Mouse (Mus musculus) limb, embryonic 11.5 days (tissue): ENCODE results near the gene Mcm6. TPM values are rescaled to one million over a fixed set of nuclear protein-coding genes. Genes with fewer than 3 reads are reported as not detected.

Source experiments
- ATAC-seq: fragments of 200-750 bp; cut with Nextera tagmentation; 2 replicates; pipeline ENCODE4 v1.8.0; 2017; ENCODE audit warnings: low read depth; ENCODE audit not compliant: insufficient number of reproducible peaks, low FRiP score, low TSS enrichment
- DNase-seq: peaks from one replicate; pipeline ENCODE4 v3.0.0-alpha.2; 2015; ENCODE audit warnings: low spot score
- H3K27ac ChIP-seq: fragments of 300-500 bp; sonication (generic); replicated peaks from 2 replicates; pipeline ENCODE4 v1.5.1; 2014; ENCODE audit warnings: low read depth, mild to moderate bottlenecking, low read length
- H3K27me3 ChIP-seq: fragments of 300-500 bp; sonication (generic); 2 replicates; pipeline ENCODE4 v1.6.1; 2014; ENCODE audit warnings: mild to moderate bottlenecking, low read length, mixed read lengths; ENCODE audit not compliant: control insufficient read depth, insufficient read depth
- H3K36me3 ChIP-seq: fragments of 300-500 bp; sonication (generic); 2 replicates; pipeline ENCODE4 v1.6.1; 2014; ENCODE audit warnings: mild to moderate bottlenecking, low read length, moderate library complexity, mixed read lengths; ENCODE audit not compliant: control insufficient read depth, insufficient read depth
- H3K4me1 ChIP-seq: fragments of 300-500 bp; sonication (generic); 2 replicates; pipeline ENCODE4 v1.6.1; 2014; ENCODE audit warnings: low read length, mixed read lengths; ENCODE audit not compliant: control insufficient read depth, insufficient read depth
- H3K4me2 ChIP-seq: fragments of 300-500 bp; sonication (generic); 2 replicates; pipeline ENCODE4 v1.6.1; 2014; ENCODE audit warnings: low read depth, mild to moderate bottlenecking, moderate library complexity; ENCODE audit not compliant: severe bottlenecking
- H3K4me3 ChIP-seq: fragments of 300-500 bp; sonication (generic); 2 replicates; pipeline ENCODE4 v1.5.1; 2014; ENCODE audit warnings: low read depth, low read length
- H3K9ac ChIP-seq: fragments of 300-500 bp; sonication (generic); 2 replicates; pipeline ENCODE4 v1.6.1; 2014; ENCODE audit warnings: mild to moderate bottlenecking, low read length
- H3K9me3 ChIP-seq: fragments of 300-500 bp; sonication (generic); 2 replicates; pipeline ENCODE4 v1.6.1; 2016; ENCODE audit warnings: low read length; ENCODE audit not compliant: control insufficient read depth
- WGBS: fragments of 180-500 bp; shearing (Covaris S2); extraction: QIAGEN DNeasy Blood & Tissue Kit; methylation state at CpG from one replicate; pipeline ENCODE4 v1.1.7; 2014; 5-methylcytosine and 5-hydroxymethylcytosine counted together
- polyA plus RNA-seq: library from polyadenylated mRNA; unstranded; fragments of >200 nt; fragmentation: Nextera tagmentation; extraction: Ambion mirVana; gene quantifications from 2 replicates; pipeline ENCODE4 v1.2.1, GENCODE M21; 2014

Mcm6 gene
- 333 and 336 TPM in 2 replicates for polyA plus RNA-seq

GRCm38 (mm10) chr1:128359554-128360376 is at the start of gene Mcm6:
TSS of gene Mcm6 (minus strand) at chr1:128359664.
- DNase-seq, result peak; percentile 96
- ATAC-seq, result peak; percentile 99
- Histone ChIP-seq H3K9me3 (no peaks in the 10 kb centered on the region), H3K27ac (peak within 1 kb of the TSS; percentile 87), H3K4me1 (0 out of 2 replicates have a peak, but pooled peaks cover 3% of the 10 kb centered on the region), H3K9ac (peak within 1 kb of the TSS; percentile 90), H3K27me3 (no peaks in the 10 kb centered on the region), H3K4me2 (peak within 1 kb of the TSS; percentile 62), H3K36me3 (peaks cover 3% of the 10 kb centered on the region; the same call in 1 of the 2 replicates), H3K4me3 (peak within 1 kb of the TSS; percentile 90)
- WGBS, result 2% methylated on average over 38 of the region's 38 CpGs

GRCm38 (mm10) chr1:128406846-128407245 is 47.4 kb upstream of the Mcm6 start:
- WGBS, result 88% methylated on average over 1 of the region's 1 CpGs
- H3K36me3 ChIP-seq, result no peaks in the 10 kb centered on the region
- no peak for DNase-seq
- H3K4me2 ChIP-seq, result no peak overlapping the region
- no peaks in the 10 kb centered on the region for H3K9me3 ChIP-seq
- H3K27ac ChIP-seq, result no peak overlapping the region
- ATAC-seq, result no peak
- H3K9ac ChIP-seq, result no peak overlapping the region
- no peaks in the 10 kb centered on the region for H3K4me1 ChIP-seq
- no peaks in the 10 kb centered on the region for H3K27me3 ChIP-seq
- no peak overlapping the region for H3K4me3 ChIP-seq

DNA sequence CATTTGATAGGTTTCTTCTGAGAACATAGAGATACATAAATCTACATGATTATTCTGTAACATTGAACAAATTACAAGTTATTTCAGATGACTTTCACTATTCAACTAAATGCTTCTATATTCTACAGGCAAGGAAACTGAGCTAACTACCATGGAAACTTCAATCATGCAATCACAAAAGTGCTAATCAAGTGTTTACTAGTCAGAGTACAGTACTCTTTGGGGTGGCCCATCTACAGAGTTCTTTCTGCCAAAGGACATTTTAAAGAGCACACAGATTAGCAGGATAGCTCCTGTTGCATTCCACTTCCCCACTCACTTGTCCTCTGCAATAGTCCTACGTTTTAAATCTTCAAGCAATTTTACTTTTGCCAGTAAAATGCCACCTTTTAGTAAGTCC is 46.2 kb upstream of the Mcm6 start:
- H3K36me3 ChIP-seq, result no peaks in the 10 kb centered on the region
- no peak overlapping the region for H3K27ac ChIP-seq
- H3K9ac ChIP-seq, result no peak overlapping the region
- H3K9me3 ChIP-seq, result no peaks in the 10 kb centered on the region
- 78% methylated on average over 1 of the region's 1 CpGs for WGBS
- ATAC-seq, result no peak
- H3K4me2 ChIP-seq, result no peak overlapping the region
- DNase-seq, result no peak
- H3K4me1 ChIP-seq, result no peaks in the 10 kb centered on the region
- H3K27me3 ChIP-seq, result no peaks in the 10 kb centered on the region
- no peak overlapping the region for H3K4me3 ChIP-seq

- Histone ChIP-seq H3K4me3 (no peak overlapping the region), H3K9me3 (no peaks in the 10 kb centered on the region), H3K4me2 (no peak overlapping the region), H3K36me3 (no peaks in the 10 kb centered on the region), H3K27me3 (no peaks in the 10 kb centered on the region), H3K4me1 (no peaks in the 10 kb centered on the region), H3K27ac (no peak overlapping the region), H3K9ac (no peak overlapping the region)
- DNase-seq (no peak), ATAC-seq (no peak)
- 90% methylated on average over 2 of the region's 2 CpGs for WGBS
Measured at GRCm38 (mm10) chr1:128405041-128405481, 45.6 kb upstream of the Mcm6 start.

DNA sequence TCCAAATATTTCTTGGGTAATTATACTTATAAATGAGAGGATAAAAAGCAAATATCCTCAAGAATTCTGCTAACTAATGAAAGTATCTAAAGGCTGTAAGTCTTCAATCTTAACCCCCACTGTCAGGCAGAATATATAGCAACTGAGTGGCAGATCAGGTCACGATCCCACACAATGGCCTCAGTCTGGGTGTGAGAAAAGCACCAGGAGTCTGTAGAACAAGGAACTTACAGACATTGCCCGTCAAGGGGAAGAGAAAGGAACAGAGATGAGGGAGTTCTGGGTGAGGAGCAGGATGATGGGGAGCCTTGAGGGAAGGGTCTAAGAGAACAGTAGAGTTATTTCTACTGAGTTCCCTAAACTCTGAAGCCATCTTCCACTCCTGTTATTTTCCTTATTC is 41.5 kb upstream of the Mcm6 start:
- Histone ChIP-seq H3K4me1 (no peaks in the 10 kb centered on the region), H3K27me3 (no peaks in the 10 kb centered on the region), H3K27ac (no peak overlapping the region), H3K36me3 (peaks cover 3% of the 10 kb centered on the region; the same call in 1 of the 2 replicates), H3K4me2 (no peak overlapping the region), H3K9me3 (no peaks in the 10 kb centered on the region), H3K9ac (no peak overlapping the region), H3K4me3 (no peak overlapping the region)
- no peak for ATAC-seq
- WGBS, result 62% methylated on average over 2 of the region's 2 CpGs
- no peak for DNase-seq

DNA sequence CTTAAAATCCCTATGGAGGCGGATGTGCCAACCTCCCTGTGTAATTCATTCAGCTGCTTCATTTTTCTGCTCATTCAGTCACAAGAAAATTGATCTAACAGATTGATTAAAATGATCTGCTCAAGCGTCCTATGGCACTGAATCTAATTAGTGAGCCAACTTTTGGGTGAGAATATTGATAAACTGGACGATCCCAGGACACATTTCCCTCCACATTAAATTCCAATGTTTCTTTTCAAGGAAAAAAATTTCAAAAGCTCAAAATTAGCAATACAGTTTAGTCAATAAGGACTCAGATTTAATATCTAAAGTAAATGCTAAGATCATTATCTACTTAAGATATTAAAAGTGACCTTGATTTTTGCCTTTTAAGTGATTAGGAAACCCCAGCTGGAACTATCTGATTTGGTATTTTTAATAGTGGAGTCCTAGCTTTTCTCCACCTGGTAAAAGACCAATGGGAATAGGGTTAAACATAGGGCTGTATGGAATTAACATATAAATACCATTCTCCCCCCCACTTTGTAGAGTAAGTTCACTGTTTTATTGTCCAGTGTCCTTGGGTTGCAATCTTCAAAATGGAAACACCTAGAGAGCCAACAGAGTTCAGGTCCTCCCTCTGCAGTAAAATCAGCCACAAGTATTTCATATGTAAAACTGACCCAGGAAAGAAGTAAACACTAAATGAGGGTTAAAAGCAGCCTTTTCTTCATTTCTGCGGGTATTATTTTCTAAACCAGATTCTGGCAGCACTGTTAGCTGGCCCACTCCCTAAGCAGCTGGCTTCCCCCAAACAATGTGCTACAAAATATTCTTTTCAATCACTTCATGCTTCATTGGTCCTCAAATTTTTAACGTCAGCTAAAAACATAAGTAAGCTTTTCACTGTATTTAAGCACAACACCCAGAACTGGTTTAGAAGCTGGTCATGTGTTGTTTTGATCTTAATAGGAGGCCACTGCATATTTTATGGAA is 40.8 kb upstream of the Mcm6 start:
- H3K4me3 ChIP-seq, result no peak overlapping the region
- H3K9me3 ChIP-seq, result no peaks in the 10 kb centered on the region
- no peak for ATAC-seq
- no peak overlapping the region for H3K4me2 ChIP-seq
- DNase-seq, result no peak
- H3K27ac ChIP-seq, result no peak overlapping the region
- no peaks in the 10 kb centered on the region for H3K4me1 ChIP-seq
- peaks cover 3% of the 10 kb centered on the region; the same call in 1 of the 2 replicates for H3K36me3 ChIP-seq
- H3K27me3 ChIP-seq, result no peaks in the 10 kb centered on the region
- 82% methylated on average over 5 of the region's 5 CpGs for WGBS
- no peak overlapping the region for H3K9ac ChIP-seq

DNA sequence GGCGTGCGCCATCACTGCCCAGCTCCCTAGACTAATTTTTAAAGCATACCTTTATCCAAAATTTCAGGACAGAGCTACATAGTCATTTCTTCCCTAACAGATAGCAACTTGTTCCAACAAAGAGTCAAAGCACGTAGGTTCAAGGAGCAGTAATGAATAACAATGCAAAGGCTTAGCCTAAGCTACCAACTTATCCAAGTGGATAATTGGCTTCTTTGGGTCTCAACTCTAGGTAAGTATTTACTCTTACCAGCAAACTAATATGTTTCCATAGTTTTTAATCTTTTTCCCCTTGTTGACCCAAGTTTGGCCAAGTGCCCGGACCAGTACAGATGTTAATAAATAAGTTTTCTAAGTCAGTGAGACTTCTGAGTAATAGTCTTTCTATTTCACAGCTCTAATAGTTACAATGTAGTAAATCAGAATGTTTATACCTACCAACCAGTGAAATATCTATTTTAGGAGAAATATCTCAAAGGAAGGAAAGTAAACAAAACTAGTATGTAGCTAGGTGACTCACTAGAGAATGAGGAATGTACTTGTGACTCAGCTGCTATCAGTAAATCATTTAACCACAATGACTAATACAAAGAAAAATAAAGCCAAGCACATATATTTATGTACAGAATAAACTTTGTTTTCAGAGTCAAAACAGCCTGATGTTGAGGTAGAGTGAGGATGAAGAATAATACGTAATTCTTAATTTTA is 39.4 kb upstream of the Mcm6 start:
- Histone ChIP-seq H3K9ac (no peak overlapping the region), H3K27me3 (no peaks in the 10 kb centered on the region), H3K4me1 (no peaks in the 10 kb centered on the region), H3K4me2 (no peak overlapping the region), H3K4me3 (no peak overlapping the region), H3K36me3 (peaks cover 3% of the 10 kb centered on the region; the same call in 1 of the 2 replicates), H3K9me3 (no peaks in the 10 kb centered on the region), H3K27ac (no peak overlapping the region)
- no peak for DNase-seq
- ATAC-seq, result no peak
- WGBS, result 93% methylated on average over 5 of the region's 5 CpGs

DNA sequence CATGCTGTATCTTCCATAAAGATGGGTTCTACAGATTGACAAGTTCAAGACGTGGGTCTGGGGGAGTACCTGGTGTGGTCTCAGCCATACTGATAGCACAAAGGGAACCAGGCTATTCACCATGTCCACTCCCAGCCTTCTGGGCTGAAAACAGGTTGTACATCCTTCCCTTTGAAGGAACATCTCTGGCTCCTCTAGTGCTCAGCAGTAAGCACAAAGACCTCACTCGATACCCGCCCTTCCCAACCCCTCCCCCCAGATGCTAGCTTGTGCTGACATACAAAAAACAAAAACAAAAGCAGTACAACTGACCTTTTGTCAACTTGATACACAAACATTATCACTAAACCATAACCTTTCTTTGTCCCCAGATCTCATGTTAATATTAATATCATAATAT is 35.2 kb upstream of the Mcm6 start:
- H3K36me3 ChIP-seq, result peaks cover 3% of the 10 kb centered on the region; the same call in 1 of the 2 replicates
- no peak overlapping the region for H3K4me3 ChIP-seq
- no peak for ATAC-seq

More for the DNA sequence above, 35.2 kb upstream of the Mcm6 start:
- no peak overlapping the region for H3K27ac ChIP-seq
- H3K9me3 ChIP-seq, result no peaks in the 10 kb centered on the region
- no peak for DNase-seq
- no peak overlapping the region for H3K9ac ChIP-seq
- H3K27me3 ChIP-seq, result no peaks in the 10 kb centered on the region
- 87% methylated on average over 3 of the region's 3 CpGs for WGBS
- no peak overlapping the region for H3K4me2 ChIP-seq
- H3K4me1 ChIP-seq, result no peaks in the 10 kb centered on the region
